Mouse (Mus musculus) left cerebral cortex, postnatal 36 days (tissue): ENCODE results near the gene Tgfbr3. TPM values are rescaled to one million over a fixed set of nuclear protein-coding genes. Genes with fewer than 3 reads are reported as not detected.

Experiments used
- DNase-seq, 2 experiments: peaks; one replicate each; pipeline ENCODE4 v3.0.0; 2021 to 2022; ENCODE audit warnings: low spot score in 2 of 2, mixed read lengths in 1 of 2
- intact Hi-C: fragments of 180-260 bp; cut with DNase I; formaldehyde crosslinking; loops from one replicate; pipeline ENCODE4 v1.15.1; 2025
- total RNA-seq, 2 experiments: library from RNA; stranded (reverse); gene quantifications; 2 replicates each; pipeline ENCODE4 v1.2.3; 2021

Gene Tgfbr3
- total RNA-seq, 2 experiments from 2014 or later: 7.9 to 10.1 TPM

DNA sequence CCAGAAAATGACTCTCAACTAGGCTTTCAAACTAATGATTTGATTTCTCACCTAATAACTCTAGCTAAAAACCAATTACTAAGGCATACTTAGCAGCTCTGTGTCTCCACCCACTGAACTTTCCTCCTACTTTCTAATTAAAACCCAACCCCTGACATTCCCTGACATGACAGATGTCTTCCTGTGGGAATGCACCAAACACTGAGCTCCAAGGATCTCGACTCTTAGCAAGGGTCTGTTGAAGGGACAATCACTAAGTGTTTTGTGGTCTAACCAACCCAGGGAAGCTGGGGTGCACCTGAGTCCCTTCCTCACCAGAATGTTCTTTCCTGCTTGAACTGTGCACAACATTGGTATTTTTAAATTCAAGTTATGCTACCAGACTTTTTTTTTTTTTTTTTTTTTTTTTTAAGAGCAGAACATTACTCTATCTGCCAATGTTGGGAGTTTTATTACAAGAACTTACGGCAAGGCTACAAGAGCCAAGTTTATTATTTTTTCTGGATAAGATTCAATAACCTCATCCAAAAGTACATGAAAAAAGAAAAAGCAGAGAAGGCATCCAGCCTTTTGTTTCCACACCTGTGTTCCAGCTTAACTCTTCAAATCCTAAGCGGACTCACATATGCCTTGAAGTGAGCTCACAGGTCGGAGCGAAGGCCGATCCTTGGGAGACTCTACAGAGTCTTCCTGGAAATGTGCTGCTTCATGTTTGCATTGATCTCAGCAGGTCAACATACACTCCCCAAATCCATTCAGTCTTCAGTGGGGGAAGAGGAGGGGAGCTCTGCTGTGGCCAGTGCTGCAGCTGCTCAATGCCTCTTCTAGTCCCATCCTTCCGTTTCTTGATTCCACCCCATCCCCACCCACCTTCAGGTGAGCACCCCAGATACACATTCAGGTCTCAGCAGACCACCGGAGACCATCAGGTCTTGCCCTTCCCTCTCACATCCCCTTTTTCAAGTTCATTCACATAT lies 129.2 kb downstream of the Tgfbr3 start:
- DNase-seq: no peak
- intact Hi-C loops: no loop called here

DNA sequence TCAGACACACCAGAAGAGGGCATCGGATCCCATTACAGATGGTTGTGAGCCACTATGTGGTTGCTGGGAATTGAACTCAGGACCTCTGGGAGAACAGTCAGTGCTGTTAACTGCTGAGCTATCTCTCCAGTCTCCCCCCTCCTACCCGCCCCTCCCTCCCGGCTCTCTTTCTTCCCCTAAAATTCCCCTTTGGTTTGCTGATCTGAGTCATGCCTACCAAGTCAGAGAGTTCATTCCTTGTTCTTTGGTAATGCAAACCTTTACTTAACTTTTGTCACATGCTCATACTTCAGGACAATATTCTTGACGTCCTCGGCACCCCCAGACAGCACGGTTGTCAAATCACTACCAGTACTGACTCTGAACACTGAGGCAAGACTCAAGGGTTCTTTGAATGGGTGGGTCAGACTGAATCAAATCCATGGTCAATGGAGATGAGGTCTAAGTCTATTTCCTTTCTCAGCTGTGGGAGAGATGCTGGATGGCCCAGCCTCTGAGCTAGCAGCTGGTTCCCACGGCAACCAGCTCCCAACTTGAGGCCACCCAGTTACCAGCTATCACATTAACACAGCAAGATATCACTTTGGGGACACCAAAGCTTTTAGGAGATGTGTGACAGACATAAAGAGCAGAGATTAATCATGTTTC lies 130.8 kb downstream of the Tgfbr3 start:
- DNase-seq: no peak
- intact Hi-C loops: no loop called here

DNA sequence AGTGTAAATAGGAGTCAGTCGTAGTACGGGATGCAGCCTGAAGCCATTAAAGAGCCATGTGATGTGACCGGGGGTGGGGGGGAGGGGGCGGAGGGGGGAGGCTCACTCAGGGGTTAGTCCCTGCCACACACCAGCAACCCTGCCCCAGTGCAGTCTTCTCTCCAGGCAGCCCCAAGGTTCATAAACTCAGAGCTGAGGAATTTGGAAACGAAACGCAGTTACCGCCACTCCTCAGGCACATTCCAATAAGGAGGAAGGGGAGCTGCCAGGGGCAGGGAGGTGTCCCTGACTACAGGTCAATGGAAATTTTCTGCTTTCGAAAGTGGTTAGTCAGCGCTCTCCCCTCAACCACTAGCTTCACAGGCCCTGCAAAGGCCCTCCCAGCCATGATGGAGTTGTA lies 132.0 kb downstream of the Tgfbr3 start:
- intact Hi-C loops: no loop called here
- no peak for DNase-seq

DNA sequence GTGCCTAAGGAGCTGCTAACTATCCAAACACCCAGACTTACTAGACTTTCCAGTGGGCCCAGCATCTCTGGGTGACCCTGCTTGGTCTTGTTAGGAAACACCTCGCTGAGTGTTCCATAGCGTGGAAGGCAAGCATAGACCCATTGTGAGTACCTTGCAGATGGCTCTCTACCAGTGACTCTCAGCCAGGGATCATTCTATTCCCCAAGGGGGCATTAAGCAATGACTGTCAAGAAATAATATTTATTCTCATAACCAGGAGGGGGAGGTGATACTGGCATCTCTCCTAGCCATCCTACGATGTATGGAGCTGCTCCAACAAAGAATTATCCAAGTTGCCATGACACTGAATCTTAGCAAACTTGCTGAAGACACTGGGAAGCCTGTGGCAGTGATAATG lies 133.3 kb downstream of the Tgfbr3 start:
- intact Hi-C loops: no loop called here

DNA sequence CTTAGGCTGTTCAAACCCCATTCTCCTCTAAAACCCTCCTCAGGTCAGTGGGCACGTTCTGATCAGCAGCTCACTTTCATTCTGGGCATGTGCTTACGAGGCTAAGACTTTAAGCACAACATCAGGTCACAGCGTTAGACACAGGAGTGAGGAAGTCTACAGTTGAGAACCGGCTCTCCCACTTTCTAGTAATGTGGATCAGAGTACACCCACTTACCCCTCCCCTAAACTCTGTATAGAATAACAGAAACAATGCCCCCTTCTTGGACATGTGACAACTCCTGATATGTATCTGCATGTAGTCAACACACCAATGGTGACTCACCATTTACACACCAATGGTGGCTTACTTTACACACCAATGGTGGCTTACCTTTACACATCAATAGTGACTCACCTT lies 136.4 kb downstream of the Tgfbr3 start:
- no peak for DNase-seq
- intact Hi-C loops: no loop called here

More for the DNA sequence above, 133.3 kb downstream of the Tgfbr3 start:
- no peak for DNase-seq

DNA sequence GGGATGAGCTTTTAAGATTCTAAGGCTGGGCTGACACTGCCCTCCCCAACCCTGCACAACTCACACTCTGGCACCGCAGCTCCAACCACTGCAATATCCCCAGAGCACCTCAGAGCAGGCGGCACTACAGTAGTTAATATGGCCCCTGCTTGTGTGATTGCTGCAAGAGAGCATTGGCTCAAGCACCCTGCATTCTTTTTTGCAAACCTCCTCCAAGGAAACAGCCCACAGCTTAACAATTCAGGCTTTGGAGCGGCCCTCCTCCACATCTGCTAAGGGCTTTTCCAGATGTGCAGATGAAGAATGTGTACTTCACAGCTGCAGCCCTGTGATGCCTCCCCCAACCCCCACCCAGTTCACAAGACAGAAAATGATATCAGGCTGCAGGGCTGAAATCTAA lies 138.1 kb downstream of the Tgfbr3 start:
- intact Hi-C loops: no loop called here
- DNase-seq: no peak

DNA sequence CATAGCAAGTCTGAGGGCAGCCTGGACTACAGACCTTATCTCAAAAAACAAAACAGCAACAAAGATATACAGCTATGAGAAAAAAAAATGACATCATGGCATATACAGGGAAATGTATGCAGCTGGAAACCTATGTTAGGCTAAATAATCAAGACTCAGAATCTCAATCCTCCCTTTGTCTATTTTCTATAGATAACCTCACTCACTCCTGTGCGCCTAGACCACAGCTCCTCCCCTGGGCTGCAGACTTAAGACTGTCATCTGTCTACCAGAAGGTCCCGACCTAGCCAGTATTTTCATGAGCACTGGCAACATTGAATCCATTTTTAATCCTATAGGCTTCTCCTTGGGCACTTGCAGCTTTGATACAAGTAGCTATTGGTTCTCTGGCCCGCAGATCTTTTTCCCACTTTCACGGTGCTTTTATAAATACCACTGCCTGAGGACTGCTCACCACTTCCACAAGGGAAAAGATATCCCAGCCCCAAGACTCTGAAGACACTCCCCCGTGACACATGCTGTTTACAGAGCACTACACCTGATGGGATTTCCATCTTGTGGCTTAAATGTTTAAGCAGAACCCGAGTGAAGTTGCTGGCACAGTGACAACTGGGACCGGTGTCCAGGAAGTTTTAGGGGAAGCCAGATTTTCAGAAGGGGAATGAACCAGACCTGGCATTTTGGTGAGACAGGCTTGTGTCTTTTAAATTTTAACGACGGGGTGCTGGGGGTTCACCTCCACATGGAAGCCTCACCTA lies 138.7 kb downstream of the Tgfbr3 start:
- intact Hi-C loops: no loop called here
- no peak for DNase-seq

DNA sequence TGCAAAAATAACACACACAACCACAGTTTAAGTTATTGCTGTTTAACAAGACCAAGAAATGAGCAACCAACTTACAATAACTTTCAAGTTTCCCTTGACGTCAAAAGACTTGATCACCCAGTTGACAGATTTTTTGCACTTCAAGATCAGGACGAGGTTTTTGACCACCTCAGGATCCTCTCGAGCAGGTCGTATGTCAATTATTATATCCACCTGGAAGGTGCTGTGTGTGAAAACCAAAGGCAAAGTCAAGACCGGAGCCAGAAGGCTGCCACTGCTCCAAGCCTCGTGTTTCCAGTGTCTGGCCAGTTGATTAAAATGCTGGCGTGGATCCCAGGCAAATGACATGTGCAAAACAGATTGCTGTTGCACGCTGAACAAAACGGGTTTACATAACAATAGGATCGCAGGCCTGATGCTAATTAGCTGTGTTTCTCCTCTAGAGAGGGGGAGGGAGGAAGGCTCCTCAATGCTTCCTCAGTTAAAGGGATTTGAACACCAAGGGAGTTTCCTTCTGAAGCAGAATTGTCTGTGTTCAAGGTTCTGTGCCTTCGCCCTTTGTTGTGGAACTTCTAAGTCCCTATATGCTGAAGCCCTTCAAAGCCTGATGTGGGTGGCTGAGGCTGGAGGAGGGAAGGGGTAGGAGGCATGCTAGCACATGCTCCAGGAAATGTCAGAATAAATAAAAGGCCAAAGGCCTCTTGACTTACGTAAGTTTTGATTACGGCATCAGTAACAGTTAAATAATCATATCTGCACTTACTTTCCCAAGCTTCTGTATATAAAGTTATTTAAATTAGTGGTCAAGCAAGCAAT lies 141.3 kb downstream of the Tgfbr3 start:
- intact Hi-C loops: loop anchor here (10.0 kb wide), 1 partner anchor 137 kb away; the partner anchor contains the start of gene Tgfbr3

DNA sequence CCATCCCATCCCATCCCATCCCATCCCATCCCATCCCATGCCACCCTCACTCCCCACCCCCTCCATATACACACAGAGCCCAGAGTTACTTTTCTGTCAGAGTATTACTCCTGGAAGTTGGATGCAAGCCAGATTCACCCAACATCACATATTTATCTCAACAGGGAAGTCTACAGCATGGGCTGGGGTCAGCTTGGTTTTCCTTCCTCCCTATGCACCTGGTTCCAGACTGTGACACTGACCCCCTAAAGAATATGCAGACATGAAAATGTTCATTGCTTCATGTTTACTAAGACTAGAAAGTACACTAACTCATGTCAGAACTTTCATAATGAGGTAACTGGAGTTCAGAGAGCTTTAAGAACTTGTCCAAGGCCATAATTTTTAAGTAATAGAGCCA lies 142.0 kb downstream of the Tgfbr3 start:
- no peak for DNase-seq
- intact Hi-C loops: loop anchor here (10.0 kb wide), 1 partner anchor 137 kb away; the partner anchor contains the start of gene Tgfbr3

More for the DNA sequence above, 141.3 kb downstream of the Tgfbr3 start:
- DNase-seq: peak; percentile 30 to 50

DNA sequence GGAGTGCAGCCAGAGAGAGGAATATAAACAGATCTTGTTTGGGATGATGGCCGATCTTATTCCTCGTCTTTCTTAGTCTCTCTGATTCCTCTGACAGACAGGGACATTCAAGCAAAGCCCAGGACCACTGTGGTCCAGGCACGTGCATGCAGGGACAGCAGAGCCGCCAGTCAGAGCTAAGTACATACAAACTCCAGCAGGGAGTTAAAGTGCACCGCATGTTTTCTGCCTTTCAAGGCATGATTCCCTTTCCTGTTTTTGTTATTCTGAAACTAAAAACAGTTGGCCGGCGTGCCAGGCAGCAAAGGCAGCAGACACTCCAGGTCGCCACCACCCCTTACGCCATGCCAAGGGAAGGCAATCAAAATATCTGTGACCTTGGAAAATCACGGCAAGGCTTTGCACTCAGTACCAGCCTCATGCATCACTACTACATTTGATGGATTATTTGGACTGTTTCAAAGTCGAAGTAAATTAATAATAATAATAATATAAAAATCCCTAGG lies 143.3 kb downstream of the Tgfbr3 start:
- intact Hi-C loops: loop anchor here (10.0 kb wide), 1 partner anchor 139 kb away; the partner anchor contains the start of gene Tgfbr3
- no peak for DNase-seq

DNA sequence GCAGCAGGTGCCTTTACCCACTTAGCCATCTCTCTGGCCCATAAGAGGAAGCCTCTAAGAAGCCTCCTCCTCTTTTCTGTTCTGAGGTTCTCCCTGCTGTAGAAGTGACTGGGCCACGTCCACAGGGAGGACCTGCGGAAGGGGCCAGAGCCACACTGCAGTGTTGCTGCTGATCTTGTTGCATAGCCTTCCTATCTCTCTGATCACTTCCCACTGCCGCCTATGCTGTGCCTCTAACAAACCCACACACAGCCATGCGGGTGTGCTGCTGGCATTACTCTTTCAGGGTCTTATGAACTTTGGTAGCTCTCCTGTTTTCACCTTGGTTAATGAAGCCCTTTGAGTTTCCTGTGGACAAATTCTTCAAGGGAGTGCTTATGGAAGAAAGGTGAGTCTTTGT lies 144.3 kb downstream of the Tgfbr3 start:
- intact Hi-C loops: loop anchor here (10.0 kb wide), 1 partner anchor 140 kb away; the partner anchor contains the start of gene Tgfbr3
- DNase-seq: no peak

DNA sequence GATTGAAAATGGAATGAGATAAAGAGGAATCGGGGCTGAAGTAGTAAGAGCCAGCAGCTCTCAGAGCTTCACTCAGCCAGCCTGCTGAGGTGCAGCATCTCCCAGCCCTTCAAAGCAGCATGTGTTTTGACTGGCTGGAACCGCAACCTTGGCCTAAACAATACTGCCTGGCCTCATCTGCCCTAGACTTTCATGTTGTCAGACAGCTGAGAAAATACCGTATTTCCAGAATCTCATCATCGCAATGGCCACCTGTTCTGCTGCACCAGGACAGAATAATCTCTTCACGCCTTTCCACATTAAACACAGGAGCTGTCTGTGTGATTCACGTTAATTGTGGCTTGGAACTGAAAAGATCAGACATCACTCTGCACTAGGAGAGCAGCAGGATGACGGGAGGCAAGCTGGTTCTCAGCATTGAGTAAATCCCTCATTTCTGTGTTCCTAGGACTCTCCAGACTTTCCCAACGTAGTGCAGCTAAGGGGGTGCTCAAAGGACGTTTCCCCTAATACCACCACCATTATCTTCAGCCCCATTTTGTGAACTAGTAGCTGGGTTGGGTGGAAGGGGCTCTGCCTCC lies 145.1 kb downstream of the Tgfbr3 start:
- intact Hi-C loops: loop anchor here (10.0 kb wide), 1 partner anchor 140 kb away; the partner anchor contains the start of gene Tgfbr3
- DNase-seq: peak in 1 of 2 experiments; percentile 7

DNA sequence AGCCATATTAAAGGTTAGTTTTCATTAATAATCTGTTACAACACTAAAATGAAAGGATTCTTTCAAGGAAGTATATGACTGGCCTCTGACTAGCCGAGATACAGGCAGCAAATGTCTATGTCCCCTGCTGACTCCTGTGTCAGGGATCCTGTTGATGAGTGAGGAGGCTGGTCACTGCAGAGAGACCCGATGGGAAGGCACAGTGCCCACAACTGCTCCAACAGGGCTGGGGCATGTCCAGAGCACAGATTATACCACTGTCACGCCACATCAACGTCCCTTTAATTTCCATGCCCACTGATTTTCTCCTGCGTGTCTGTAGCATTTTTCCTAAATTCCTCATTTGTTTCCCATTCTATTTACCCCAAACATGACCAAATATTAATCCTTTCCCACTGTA lies 146.0 kb downstream of the Tgfbr3 start:
- no peak for DNase-seq
- intact Hi-C loops: loop anchor here (10.0 kb wide), 1 partner anchor 141 kb away; the partner anchor contains the start of gene Tgfbr3

DNA sequence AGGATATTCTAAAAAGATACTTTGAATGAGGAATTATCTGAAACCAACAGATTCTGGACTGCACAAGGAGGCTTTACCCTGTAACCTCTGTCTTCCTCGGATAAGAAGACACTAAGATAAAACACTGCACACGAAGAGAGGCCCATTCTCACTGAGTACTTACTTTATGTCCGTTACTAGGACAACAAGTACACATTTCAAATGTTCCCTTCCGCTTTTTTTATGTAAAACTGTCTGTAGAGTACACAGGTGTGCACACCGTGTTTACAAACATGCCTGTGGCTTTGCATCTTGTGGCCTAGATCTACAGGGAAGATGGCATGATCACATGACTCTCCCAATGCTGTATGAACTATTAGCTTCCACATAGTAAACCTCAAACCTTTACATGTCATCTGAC lies 146.6 kb downstream of the Tgfbr3 start:
- intact Hi-C loops: loop anchor here (10.0 kb wide), 1 partner anchor 142 kb away; the partner anchor contains the start of gene Tgfbr3
- no peak for DNase-seq

DNA sequence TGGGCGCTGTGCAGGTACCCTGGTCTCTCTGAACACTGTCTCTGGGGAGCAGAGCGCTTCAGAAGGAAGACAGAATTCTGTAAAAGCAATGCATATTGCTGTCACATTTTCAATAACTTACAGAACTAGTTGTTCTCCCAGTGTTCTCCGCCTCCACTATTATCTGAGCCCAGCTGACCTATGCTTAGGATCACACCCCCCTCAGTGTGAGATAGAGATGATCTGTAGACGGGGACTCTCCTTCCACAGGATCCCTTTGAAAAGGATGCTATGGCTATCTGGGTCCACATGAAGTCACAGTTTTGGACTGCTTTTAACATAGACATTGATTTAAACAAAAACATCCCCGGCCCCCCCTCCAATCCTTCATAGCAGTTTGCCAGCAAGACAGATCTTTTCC lies 148.1 kb downstream of the Tgfbr3 start:
- intact Hi-C loops: loop anchor here (10.0 kb wide), 1 partner anchor 143 kb away; the partner anchor contains the start of gene Tgfbr3
- no peak for DNase-seq

DNA sequence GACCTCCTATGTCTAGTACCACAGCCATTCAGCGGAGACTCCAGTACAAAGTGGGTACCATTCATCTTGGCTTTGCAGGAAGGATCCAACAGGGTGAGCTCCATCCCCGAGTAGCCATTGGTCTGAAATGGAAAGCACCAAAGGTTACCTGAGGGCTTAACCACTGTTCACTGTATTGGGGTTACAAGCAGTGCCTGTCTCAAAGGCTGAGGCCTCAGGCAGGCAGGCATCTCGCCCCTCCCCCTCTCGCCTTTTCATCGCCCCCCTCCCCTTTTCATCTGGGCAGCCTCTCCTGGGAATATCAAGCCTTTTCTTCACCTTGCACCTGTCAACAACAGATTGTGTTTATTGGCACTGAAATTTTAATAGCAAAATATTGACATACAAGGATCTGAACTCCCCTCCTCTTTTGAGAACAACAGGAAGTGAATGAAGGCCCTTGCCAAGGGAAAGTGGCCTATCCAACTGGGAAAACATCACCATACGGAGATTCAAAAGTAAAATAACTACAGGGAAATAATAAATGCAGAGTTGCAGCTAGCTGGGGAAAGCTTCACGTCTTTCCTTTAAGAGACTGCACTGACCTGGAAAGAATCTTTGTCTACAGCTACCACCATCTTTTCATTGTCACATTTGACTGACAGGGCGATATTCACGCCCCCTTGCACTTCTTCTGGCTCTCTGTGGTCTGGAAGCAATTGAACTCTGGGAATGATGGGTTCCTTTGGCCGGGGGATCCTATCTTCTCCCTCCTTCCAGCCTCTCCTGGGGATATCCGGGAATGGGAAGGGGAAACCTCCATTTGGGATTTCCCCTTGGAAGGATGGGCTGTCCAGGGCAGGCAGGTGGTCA lies 149.4 kb downstream of the Tgfbr3 start:
- intact Hi-C loops: loop anchor here (10.0 kb wide), 1 partner anchor 145 kb away; the partner anchor contains the start of gene Tgfbr3
- no peak for DNase-seq

DNA sequence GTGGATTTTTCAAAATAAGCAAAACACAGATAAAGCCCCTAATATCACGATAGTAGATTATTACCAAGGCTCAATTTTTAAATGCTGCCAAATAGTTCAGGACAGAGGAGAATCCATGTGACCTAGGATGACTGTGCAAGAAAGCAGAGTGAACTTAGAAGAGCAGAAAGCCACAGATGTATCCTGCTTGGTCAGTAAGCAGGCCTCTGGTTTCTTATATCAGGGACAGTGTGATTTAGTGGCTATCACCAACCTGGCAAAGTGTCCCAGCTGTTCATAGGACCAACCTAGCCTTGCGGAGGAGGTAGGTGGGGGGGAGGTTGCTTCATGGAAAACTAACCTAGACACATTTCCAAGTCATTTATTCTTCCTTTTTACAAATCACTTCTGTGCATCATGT lies 156.1 kb downstream of the Tgfbr3 start:
- DNase-seq: no peak
- intact Hi-C loops: no loop called here
